Mouse (Mus musculus) NIH3T3 (cell line): ENCODE measurements around the gene Eif5a.
A peak's percentile ranks its signal among the peaks of the same experiment; 100 is the strongest.

ENCODE experiments used
- DNase-seq: peaks from one replicate; pipeline ENCODE4 v3.0.0-alpha.2; 2012; ENCODE audit warnings: low read depth

Eif5a gene

GRCm38 (mm10) chr11:69902972-69903371 is 18.8 kb downstream of the Eif5a start:
- DNase-seq = no peak

GRCm38 (mm10) chr11:69901993-69902392 is 19.8 kb downstream of the Eif5a start:
- peak; percentile 41 for DNase-seq

- peak; percentile 97 for DNase-seq
Observed at GRCm38 (mm10) chr11:69901406-69901846, 20.3 kb downstream of the Eif5a start.

GRCm38 (mm10) chr11:69900471-69901405 is 21.0 kb downstream of the Eif5a start, which contains the start of the genes 2810408A11Rik and Neurl4:
Gene 2810408A11Rik, minus strand, starts transcription at chr11:69900987.
Gene Neurl4, plus strand, starts transcription at chr11:69901072.
- peak; percentile 95 for DNase-seq

- no peak for DNase-seq
Observed at GRCm38 (mm10) chr11:69899870-69900269, 21.9 kb downstream of the Eif5a start.

GRCm38 (mm10) chr11:69895291-69895690 is 26.5 kb downstream of the Eif5a start, which contains the start of gene Acap1:
Gene Acap1, minus strand, starts transcription at chr11:69895539.
- no peak for DNase-seq

GRCm38 (mm10) chr11:69894671-69895070 is 27.1 kb downstream of the Eif5a start:
- DNase-seq = no peak

- no peak for DNase-seq
Observed at GRCm38 (mm10) chr11:69891482-69891881, 30.3 kb downstream of the Eif5a start.

- peak; percentile 29 for DNase-seq
Observed at GRCm38 (mm10) chr11:69886907-69887635, 34.7 kb downstream of the Eif5a start.

- no peak for DNase-seq
Observed at GRCm38 (mm10) chr11:69884663-69885062, 37.1 kb downstream of the Eif5a start.

GRCm38 (mm10) chr11:69884240-69884639 is 37.5 kb downstream of the Eif5a start:
- DNase-seq = no peak

- DNase-seq = peak; percentile 44
Observed at GRCm38 (mm10) chr11:69883527-69884151, 38.1 kb downstream of the Eif5a start.

GRCm38 (mm10) chr11:69883066-69883465 is 38.7 kb downstream of the Eif5a start:
- DNase-seq = peak; percentile 50

- DNase-seq = no peak
Observed at GRCm38 (mm10) chr11:69881787-69882670, 39.7 kb downstream of the Eif5a start.

- DNase-seq = peak; percentile 80
Observed at GRCm38 (mm10) chr11:69880853-69881603, 40.7 kb downstream of the Eif5a start, which contains the start of gene Kctd11. Gene Kctd11, minus strand, starts transcription at chr11:69881406.

- peak; percentile 88 for DNase-seq
Observed at GRCm38 (mm10) chr11:69880506-69880852, 41.3 kb downstream of the Eif5a start.

GRCm38 (mm10) chr11:69879711-69880110 is 42.0 kb downstream of the Eif5a start:
- no peak for DNase-seq

GRCm38 (mm10) chr11:69878952-69879351 is 42.8 kb downstream of the Eif5a start:
- no peak for DNase-seq

GRCm38 (mm10) chr11:69878399-69878798 is 43.4 kb downstream of the Eif5a start:
- peak; percentile 41 for DNase-seq

- no peak for DNase-seq
Observed at GRCm38 (mm10) chr11:69877878-69878277, 43.9 kb downstream of the Eif5a start, which contains the start of gene Tmem95. Gene Tmem95, minus strand, starts transcription at chr11:69878018.
